Mouse (Mus musculus) neural tube, embryonic 12.5 days (tissue): ENCODE measurements around the gene Zfp738. TPM values are rescaled to one million over a fixed set of nuclear protein-coding genes. Genes with fewer than 3 reads are reported as not detected.

Source experiments
- ATAC-seq: fragments of 200-750 bp; cut with Nextera tagmentation; 2 replicates; pipeline ENCODE4 v1.8.0; 2017; ENCODE audit warnings: low read depth, mild to moderate bottlenecking, moderate TSS enrichment, moderate library complexity; ENCODE audit not compliant: low FRiP score
- H3K27ac ChIP-seq: fragments of 300-500 bp; sonication (generic); 2 replicates; pipeline ENCODE4 v1.5.1; 2016
- H3K27me3 ChIP-seq: fragments of 300-500 bp; sonication (generic); replicated peaks from 2 replicates; pipeline ENCODE4 v1.6.1; 2016; ENCODE audit warnings: mild to moderate bottlenecking
- H3K36me3 ChIP-seq: fragments of 300-500 bp; sonication (generic); 2 replicates; pipeline ENCODE4 v1.6.1; 2016; ENCODE audit warnings: mild to moderate bottlenecking
- H3K4me1 ChIP-seq: fragments of 300-500 bp; sonication (generic); 2 replicates; pipeline ENCODE4 v1.6.1; 2016
- H3K4me2 ChIP-seq: fragments of 300-500 bp; sonication (generic); replicated peaks from 2 replicates; pipeline ENCODE4 v1.6.1; 2016; ENCODE audit warnings: mild to moderate bottlenecking
- H3K4me3 ChIP-seq: fragments of 300-500 bp; sonication (generic); 2 replicates; pipeline ENCODE4 v1.5.1; 2016
- H3K9ac ChIP-seq: fragments of 300-500 bp; sonication (generic); 2 replicates; pipeline ENCODE4 v1.6.1; 2016; ENCODE audit warnings: mild to moderate bottlenecking
- H3K9me3 ChIP-seq: fragments of 300-500 bp; sonication (generic); 2 replicates; pipeline ENCODE4 v1.6.1; 2016; ENCODE audit warnings: mild to moderate bottlenecking
- WGBS: fragments of 180-500 bp; shearing (Covaris S2); methylation state at CpG from one replicate; pipeline ENCODE4 v1.1.7; 2016; 5-methylcytosine and 5-hydroxymethylcytosine counted together
- polyA plus RNA-seq: library from polyadenylated mRNA; unstranded; fragments of >200 nt; fragmentation: Nextera tagmentation; extraction: Ambion mirVana; gene quantifications from 2 replicates; pipeline ENCODE4 v1.2.1, GENCODE M21; 2016

Gene Zfp738
- polyA plus RNA-seq, 1 experiment from 2014 or later = 17.1 TPM

DNA sequence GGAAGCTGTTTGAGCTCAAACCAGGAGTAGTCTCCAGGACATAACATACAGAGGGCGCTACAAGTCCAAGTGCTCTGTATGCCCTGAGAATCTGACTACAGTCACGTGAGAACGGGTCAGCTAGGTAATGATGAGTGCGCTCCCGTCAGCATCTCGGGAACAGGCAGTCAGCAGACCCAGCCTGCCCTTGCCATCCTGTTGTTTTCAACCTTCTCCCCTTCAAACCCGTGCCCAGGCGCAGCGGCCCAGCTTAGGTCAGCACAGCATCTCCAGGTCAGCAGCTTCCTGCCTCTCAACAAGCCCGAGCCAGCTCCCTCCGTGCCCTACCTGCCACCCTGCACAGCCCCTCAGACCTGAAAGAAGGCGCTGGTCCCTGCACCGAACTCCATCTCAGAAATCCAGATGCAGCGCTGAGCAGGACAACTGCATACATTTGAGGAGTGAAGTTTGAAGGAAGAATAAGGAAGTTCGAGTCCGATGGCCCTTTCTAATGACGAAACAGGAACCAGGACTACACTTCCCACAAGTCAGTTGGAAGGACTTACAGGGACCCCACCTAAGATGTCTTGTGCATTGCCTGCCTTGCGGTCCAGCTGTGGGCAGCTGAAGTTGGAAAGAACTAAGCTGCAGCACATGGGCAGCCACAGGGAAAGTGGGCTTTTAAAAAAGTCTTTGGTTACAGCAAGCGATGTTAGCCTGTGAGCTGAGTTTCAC is 49.4 kb downstream of the Zfp738 start, which contains the start of the genes Gm49345 and Zfp729a:
Gm49345 (minus strand) TSS at position 476 of the 714 bp plus-strand sequence.
Zfp729a (minus strand) TSS at position 498 of the 714 bp plus-strand sequence.
- Histone ChIP-seq H3K9me3 (no peaks in the 10 kb centered on the region), H3K4me3 (peak within 1 kb of the TSS; percentile 74), H3K27ac (no peak within 1 kb of the TSS), H3K4me2 (peak within 1 kb of the TSS; percentile 55), H3K9ac (peak within 1 kb of the TSS; percentile 61), H3K36me3 (no peaks in the 10 kb centered on the region), H3K27me3 (no peaks in the 10 kb centered on the region), H3K4me1 (0 out of 2 replicates have a peak, but pooled peaks cover 2% of the 10 kb centered on the region)
- under 1% methylated on average over 19 of the region's 19 CpGs for WGBS
- ATAC-seq = peak; percentile 99

DNA sequence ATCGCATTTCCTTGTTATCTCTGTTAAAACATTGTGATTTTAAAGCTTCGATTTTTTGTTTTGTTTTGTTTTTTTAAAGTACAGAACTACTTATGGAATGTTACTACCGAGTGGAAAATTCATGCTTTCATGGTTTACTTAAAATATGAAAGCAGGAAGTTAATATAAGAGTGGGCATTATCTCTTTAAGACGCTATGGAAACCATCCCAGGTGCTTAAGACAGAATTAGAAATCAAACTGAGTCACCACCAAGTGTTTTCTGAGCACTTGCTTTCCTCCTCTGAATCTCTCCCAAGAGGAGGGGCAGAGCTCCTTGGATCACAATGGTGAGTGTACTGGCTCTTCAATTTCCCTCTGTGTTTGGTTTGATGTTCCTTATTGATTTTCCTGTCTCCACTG is 76.8 kb downstream of the Zfp738 start:
- 90% methylated on average over 4 of the region's 4 CpGs for WGBS
- Histone ChIP-seq H3K9me3 (no peaks in the 10 kb centered on the region), H3K4me1 (peaks cover 6% of the 10 kb centered on the region), H3K27me3 (no peaks in the 10 kb centered on the region), H3K9ac (no peak overlapping the region), H3K4me3 (no peak overlapping the region), H3K4me2 (no peak overlapping the region), H3K36me3 (no peaks in the 10 kb centered on the region), H3K27ac (no peak overlapping the region)
- ATAC-seq = no peak

DNA sequence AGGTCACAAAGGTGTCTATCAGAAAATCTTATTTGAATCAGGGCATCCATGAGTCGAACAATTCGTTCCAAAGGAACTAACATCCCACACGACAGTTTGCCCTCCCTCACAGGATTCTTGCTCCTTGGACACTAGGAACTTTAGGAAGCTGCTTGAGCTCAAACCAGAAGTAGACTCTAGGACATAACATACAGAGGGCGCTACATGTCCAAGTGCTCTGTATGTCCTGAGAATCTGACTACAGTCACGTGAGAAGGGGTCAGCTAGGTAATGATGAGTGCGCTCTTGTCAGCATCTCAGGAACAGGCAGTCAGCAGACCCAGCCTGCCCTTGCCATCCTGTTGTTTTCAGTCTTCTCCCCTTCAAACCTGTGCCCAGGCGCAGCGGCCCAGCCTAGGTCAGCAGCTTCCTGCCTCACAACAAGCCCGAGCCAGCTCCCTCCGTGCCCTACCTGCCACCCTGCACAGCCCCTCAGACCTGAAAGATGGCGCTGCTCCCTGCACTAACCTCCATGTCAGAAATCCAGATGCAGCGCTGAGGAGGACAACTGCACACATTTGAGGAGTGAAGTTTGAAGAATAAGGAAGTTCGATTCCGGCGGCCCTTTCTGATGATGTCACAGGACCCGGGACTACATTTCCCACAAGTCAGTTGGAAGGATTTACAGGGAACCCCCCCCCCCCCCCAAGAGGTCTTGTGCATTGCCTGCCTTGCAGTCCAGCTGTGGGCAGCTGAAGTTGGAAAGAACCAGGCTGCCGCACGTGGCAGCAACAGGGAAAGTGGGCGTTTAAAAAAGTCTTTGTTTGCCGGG is 77.6 kb downstream of the Zfp738 start, which contains the start of gene Zfp729b:
Zfp729b (minus strand) TSS at position 642 of the 811 bp plus-strand sequence.
- WGBS = 4% methylated on average over 20 of the region's 20 CpGs
- ATAC-seq = peak; percentile 98

More for the DNA sequence above, 77.6 kb downstream of the Zfp738 start, which contains the start of gene Zfp729b:
- Histone ChIP-seq H3K4me2 (peak within 1 kb of the TSS; percentile 62), H3K4me3 (peak within 1 kb of the TSS; percentile 70), H3K27ac (no peak within 1 kb of the TSS), H3K27me3 (no peaks in the 10 kb centered on the region), H3K4me1 (peaks cover 6% of the 10 kb centered on the region), H3K9ac (peak within 1 kb of the TSS; percentile 62), H3K9me3 (no peaks in the 10 kb centered on the region), H3K36me3 (no peaks in the 10 kb centered on the region)

Other genes with a start within 250 kb of the Zfp738 start
- 6.7 and 7.0 TPM in 2 replicates for gene Zfp874a, start 235.4 kb downstream of the Zfp738 start, polyA plus RNA-seq
- 2.2 TPM in 2 replicates for gene Zfp874b, start 202.8 kb downstream of the Zfp738 start, polyA plus RNA-seq
- gene Zfp58, start 186.5 kb downstream of the Zfp738 start, polyA plus RNA-seq = 13.7 and 14.7 TPM in 2 replicates
- not detected in 2 replicates for gene Gm26965, start 160.9 kb downstream of the Zfp738 start, polyA plus RNA-seq
- gene Zfp87, start 160.9 kb downstream of the Zfp738 start, polyA plus RNA-seq = 34.9 and 35.9 TPM in 2 replicates
- 15.5 and 16.6 TPM in 2 replicates for gene Zfp748, start 133.2 kb downstream of the Zfp738 start, polyA plus RNA-seq
- 3.8 and 4.2 TPM in 2 replicates for gene Zfp729b, start 77.4 kb downstream of the Zfp738 start, polyA plus RNA-seq
- 0.22 TPM in 1 of 2 replicates, not detected in the other for gene Gm49345, start 49.3 kb downstream of the Zfp738 start, polyA plus RNA-seq
- 2.3 and 2.9 TPM in 2 replicates for gene Zfp729a, start 49.3 kb downstream of the Zfp738 start, polyA plus RNA-seq
- gene Zfp65, start 42.1 kb upstream of the Zfp738 start, polyA plus RNA-seq = 8.1 and 8.7 TPM in 2 replicates
- 6.0 and 6.9 TPM in 2 replicates for gene Zfp85, start 68.2 kb upstream of the Zfp738 start, polyA plus RNA-seq
- gene Zfp493, start 92.6 kb upstream of the Zfp738 start, polyA plus RNA-seq = 1.8 and 2.9 TPM in 2 replicates
- 9.0 and 9.7 TPM in 2 replicates for gene Zfp273, start 126.7 kb upstream of the Zfp738 start, polyA plus RNA-seq
- 4.8 TPM in 2 replicates for gene Gm10037, start 144.0 kb upstream of the Zfp738 start, polyA plus RNA-seq
- gene BC048507, start 176.3 kb upstream of the Zfp738 start, polyA plus RNA-seq = not detected in 2 replicates